Mouse (Mus musculus) heart, adult 2 months (tissue): ENCODE measurements at regions not wholly inside any gene's neighbourhood (a gene's known extent, or its start where the extent isn't known, plus 50 kb on each side); places are given as distances from the start of the nearest gene placed in this dataset.

Experiments
- DNase-seq, 2 experiments: peaks; one replicate each; pipeline ENCODE4 v3.0.0; 2021
- H3K27ac ChIP-seq: fragments of 200-600 bp; 2 replicates; pipeline ENCODE4 v1.8.1; 2022
- H3K27me3 ChIP-seq: fragments of 200-500 bp; 2 replicates; pipeline ENCODE4 v1.6.1; 2012; ENCODE audit warnings: mild to moderate bottlenecking, low read length, inconsistent platforms, mixed read lengths; ENCODE audit not compliant: control insufficient read depth, insufficient read depth
- H3K36me3 ChIP-seq: fragments of 200-500 bp; 2 replicates; pipeline ENCODE4 v1.6.1; 2012; ENCODE audit warnings: low read length, inconsistent platforms; ENCODE audit not compliant: control insufficient read depth, insufficient read depth
- H3K4me1 ChIP-seq: fragments of 200-500 bp; 2 replicates; pipeline ENCODE4 v1.6.1; 2011; ENCODE audit warnings: low read length; ENCODE audit not compliant: control insufficient read depth, insufficient read depth
- H3K4me3 ChIP-seq: fragments of 200-600 bp; 2 replicates; pipeline ENCODE4 v1.8.1; 2022
- H3K79me2 ChIP-seq: fragments of 200-500 bp; replicated peaks from 2 replicates; pipeline ENCODE4 v1.6.1; 2012; ENCODE audit warnings: mild to moderate bottlenecking, inconsistent platforms, low read length, moderate library complexity, mixed read lengths; ENCODE audit not compliant: control insufficient read depth, insufficient read depth
- H3K9ac ChIP-seq: fragments of 200-500 bp; 2 replicates; pipeline ENCODE4 v1.6.1; 2012; ENCODE audit warnings: low read depth, mild to moderate bottlenecking, control low read depth, inconsistent platforms, low read length, mixed read lengths
- CTCF ChIP-seq: fragments of 200-600 bp; IDR thresholded peaks from 2 replicates; pipeline ENCODE4 v1.8.1; 2022; ENCODE audit warnings: antibody characterized with exemption, mild to moderate bottlenecking, moderate library complexity
- EP300 ChIP-seq: fragments of 200-500 bp; IDR thresholded peaks from 2 replicates; pipeline ENCODE4 v1.6.1; 2011; ENCODE audit warnings: low read depth, low read length, control low read depth; ENCODE audit not compliant: insufficient read depth
- POLR2A ChIP-seq: fragments of 200-500 bp; IDR thresholded peaks from 2 replicates; pipeline ENCODE4 v1.6.1; 2011; ENCODE audit warnings: mild to moderate bottlenecking, low read depth, low read length, control low read depth; ENCODE audit not compliant: insufficient read depth
- WGBS: fragments of 180-500 bp; shearing (Covaris S2); methylation state at CpG from one replicate; pipeline ENCODE4 v1.1.7; 2018; 5-methylcytosine and 5-hydroxymethylcytosine counted together
- intact Hi-C: fragments of 180-260 bp; cut with DNase I; formaldehyde crosslinking; loops from one replicate; pipeline ENCODE4 v1.15.1; 2025

- TF ChIP-seq EP300 (no peak), POLR2A (no peak), CTCF (no peak)
- H3K27ac ChIP-seq, result no peak overlapping the region
- H3K79me2 ChIP-seq, result no peaks in the 10 kb centered on the region
- no peak overlapping the region for H3K9ac ChIP-seq
- H3K27me3 ChIP-seq, result no peaks in the 10 kb centered on the region
- no peak for DNase-seq
- intact Hi-C loops, result no loop called here
- 57% methylated on average over 9 of the region's 9 CpGs for WGBS
- H3K4me3 ChIP-seq, result no peak overlapping the region
- no peaks in the 10 kb centered on the region for H3K4me1 ChIP-seq
- no peaks in the 10 kb centered on the region for H3K36me3 ChIP-seq
Observed at GRCm38 (mm10) chr11:112649298-112649697, 132.7 kb upstream of the Sox9 start.

DNA sequence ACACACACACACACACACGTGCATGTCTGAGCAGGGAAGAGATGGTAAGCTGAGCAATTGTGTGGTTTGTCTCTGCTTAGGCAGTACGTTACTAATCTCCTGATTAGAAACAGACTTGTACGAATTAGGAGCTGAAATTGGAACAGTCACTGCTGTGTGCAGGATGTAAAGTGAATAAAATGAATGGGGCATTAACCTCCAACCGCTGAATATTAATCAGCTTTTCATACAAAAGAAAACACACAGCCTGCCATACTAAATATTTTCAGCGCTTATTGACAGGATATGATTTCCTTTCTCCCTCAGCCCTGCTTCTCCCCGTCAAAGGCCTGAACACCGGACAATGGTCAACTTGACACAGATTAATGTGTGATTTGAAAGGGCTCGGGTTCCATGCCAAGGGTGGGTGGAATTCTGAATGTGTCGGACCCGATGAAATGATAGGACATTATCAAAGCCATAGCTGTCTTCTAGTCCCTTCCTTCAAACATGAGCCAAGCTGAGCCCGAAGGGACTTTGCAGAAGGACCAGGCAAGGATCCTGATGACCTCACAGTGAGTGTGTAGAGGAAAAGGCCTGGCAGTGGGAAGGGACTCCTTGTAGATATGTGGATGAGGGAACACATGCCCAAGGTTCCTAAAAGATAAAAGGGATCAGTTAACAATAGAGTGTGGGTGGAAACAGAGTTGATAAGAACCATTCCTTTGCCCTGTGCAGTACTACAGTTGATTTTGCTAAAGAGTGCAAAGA lies 124.4 kb upstream of the Sox9 start:
- DNase-seq, result no peak
- no peak overlapping the region for H3K27ac ChIP-seq
- no peaks in the 10 kb centered on the region for H3K4me1 ChIP-seq
- H3K27me3 ChIP-seq, result no peaks in the 10 kb centered on the region
- TF ChIP-seq POLR2A, result no peak
- TF ChIP-seq CTCF, result no peak
- H3K9ac ChIP-seq, result no peak overlapping the region
- H3K36me3 ChIP-seq, result no peaks in the 10 kb centered on the region
- H3K4me3 ChIP-seq, result no peak overlapping the region
- intact Hi-C loops, result no loop called here
- H3K79me2 ChIP-seq, result no peaks in the 10 kb centered on the region
- 42% methylated on average over 11 of the region's 11 CpGs for WGBS

GRCm38 (mm10) chr11:112659911-112660310 lies 122.1 kb upstream of the Sox9 start:
- Histone ChIP-seq H3K9ac (no peak overlapping the region), H3K36me3 (no peaks in the 10 kb centered on the region), H3K4me3 (no peak overlapping the region), H3K27ac (no peak overlapping the region), H3K79me2 (no peaks in the 10 kb centered on the region), H3K27me3 (no peaks in the 10 kb centered on the region), H3K4me1 (no peaks in the 10 kb centered on the region)
- TF ChIP-seq POLR2A (no peak), EP300 (no peak), CTCF (no peak)
- intact Hi-C loops, result no loop called here
- WGBS, result 50% methylated on average over 3 of the region's 3 CpGs
- no peak for DNase-seq

GRCm38 (mm10) chr11:112661426-112661825 lies 120.6 kb upstream of the Sox9 start:
- Histone ChIP-seq H3K27me3 (no peaks in the 10 kb centered on the region), H3K36me3 (no peaks in the 10 kb centered on the region), H3K4me3 (no peak overlapping the region), H3K79me2 (no peaks in the 10 kb centered on the region), H3K27ac (no peak overlapping the region), H3K9ac (no peak overlapping the region), H3K4me1 (no peaks in the 10 kb centered on the region)
- no peak for TF ChIP-seq POLR2A
- no peak for TF ChIP-seq CTCF
- TF ChIP-seq EP300, result no peak
- DNase-seq, result no peak
- intact Hi-C loops, result no loop called here
- WGBS, result 81% methylated on average over 7 of the region's 7 CpGs

DNA sequence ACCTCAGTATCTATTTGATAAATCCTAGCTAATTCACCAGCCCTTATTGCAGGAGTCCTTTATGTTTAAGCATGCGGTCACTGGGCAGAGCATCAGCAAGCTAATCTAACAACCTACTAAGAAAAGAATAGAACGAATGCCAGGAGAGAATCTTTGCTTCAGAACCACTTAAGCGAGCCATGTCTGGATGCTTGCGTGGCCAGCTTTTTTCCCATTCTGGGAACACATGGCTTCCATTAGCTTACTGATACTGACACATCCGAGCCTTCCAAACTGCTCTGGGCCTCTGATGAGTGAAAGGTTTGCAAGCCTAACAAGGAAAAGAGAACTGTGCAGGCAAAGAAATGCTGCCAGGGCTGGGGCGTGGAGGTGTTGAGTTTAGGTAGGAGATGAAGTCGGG lies 114.7 kb upstream of the Sox9 start:
- no peak overlapping the region for H3K4me3 ChIP-seq
- no peak for DNase-seq

DNA sequence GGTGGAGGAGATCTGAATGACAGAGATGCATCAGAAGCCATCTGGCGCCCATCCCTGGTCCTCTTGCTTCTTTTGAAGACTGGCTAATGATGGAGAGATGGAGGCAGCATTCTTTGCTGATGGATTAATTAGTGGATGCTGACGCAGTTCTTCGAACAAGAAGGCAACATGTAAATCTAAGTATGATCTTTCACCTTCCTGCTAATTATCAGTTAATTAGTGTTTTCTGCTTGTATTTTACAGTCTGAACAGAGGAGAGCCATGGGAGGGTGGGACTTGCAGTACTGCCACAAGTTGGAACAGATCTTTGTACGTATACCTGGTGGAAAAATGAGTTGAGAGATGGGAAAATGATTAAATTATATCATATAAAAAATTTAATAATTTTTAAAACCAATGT lies 109.9 kb upstream of the Sox9 start:
- no peak for TF ChIP-seq POLR2A
- TF ChIP-seq CTCF, result no peak
- no peak for TF ChIP-seq EP300
- Histone ChIP-seq H3K4me1 (no peaks in the 10 kb centered on the region), H3K79me2 (no peaks in the 10 kb centered on the region), H3K4me3 (no peak overlapping the region), H3K27ac (no peak overlapping the region), H3K27me3 (no peaks in the 10 kb centered on the region), H3K9ac (no peak overlapping the region), H3K36me3 (no peaks in the 10 kb centered on the region)
- no peak for DNase-seq
- WGBS, result 81% methylated on average over 4 of the region's 4 CpGs
- intact Hi-C loops, result no loop called here

More for the DNA sequence above, 114.7 kb upstream of the Sox9 start:
- intact Hi-C loops, result no loop called here
- Histone ChIP-seq H3K27ac (no peak overlapping the region), H3K79me2 (no peaks in the 10 kb centered on the region), H3K27me3 (no peaks in the 10 kb centered on the region), H3K4me1 (no peaks in the 10 kb centered on the region), H3K36me3 (no peaks in the 10 kb centered on the region), H3K9ac (no peak overlapping the region)
- 61% methylated on average over 7 of the region's 7 CpGs for WGBS
- no peak for TF ChIP-seq CTCF
- TF ChIP-seq POLR2A, result no peak
- TF ChIP-seq EP300, result no peak
